Mouse (Mus musculus): ENCODE measurements around the gene Pofut2. TPM values are rescaled to one million over a fixed set of nuclear protein-coding genes. Genes with fewer than 3 reads are reported as not detected.

Pofut2 gene
- polyA plus RNA-seq, 1 experiment from 2014 or later, result 72.9 TPM

- Histone ChIP-seq H3K36me3 (replicated peaks) (no peaks in the 10 kb centered on the region), H3K27me3 (ENCODE audit: poor library complexity, severe bottlenecking) (no peaks in the 10 kb centered on the region), H3K9me3 (no peaks in the 10 kb centered on the region), H3K4me3 (no peak overlapping the region), H3K27ac (no peak overlapping the region), H3K4me1 (peaks cover 14% of the 10 kb centered on the region)
- DNase-seq (ENCODE audit: extremely low spot score, low spot score), result no peak
- WGBS, result 76% methylated on average over 16 of the region's 16 CpGs
These were observed 21.0 kb upstream of the Pofut2 start for GRCm38 (mm10) chr10:77237795-77238580.

GRCm38 (mm10) chr10:77240764-77241163, 18.3 kb upstream of the Pofut2 start:
- Histone ChIP-seq H3K27ac (no peak overlapping the region), H3K36me3 (replicated peaks) (no peaks in the 10 kb centered on the region), H3K4me1 (peaks cover 4% of the 10 kb centered on the region; the same call in 1 of the 2 replicates), H3K9me3 (no peaks in the 10 kb centered on the region), H3K4me3 (no peak overlapping the region), H3K27me3 (ENCODE audit: poor library complexity, severe bottlenecking) (no peaks in the 10 kb centered on the region)
- WGBS, result 83% methylated on average over 8 of the region's 8 CpGs
- no peak for DNase-seq (ENCODE audit: extremely low spot score, low spot score)

- WGBS, result 89% methylated on average over 3 of the region's 3 CpGs
These were observed 16.6 kb upstream of the Pofut2 start for GRCm38 (mm10) chr10:77242396-77242795.

GRCm38 (mm10) chr10:77242871-77243270, 16.1 kb upstream of the Pofut2 start:
- no peak overlapping the region for H3K4me3 ChIP-seq
- no peak for DNase-seq (ENCODE audit: extremely low spot score, low spot score)
- no peaks in the 10 kb centered on the region for H3K36me3 ChIP-seq (replicated peaks)
- H3K27me3 ChIP-seq (ENCODE audit: poor library complexity, severe bottlenecking), result no peaks in the 10 kb centered on the region
- 92% methylated on average over 14 of the region's 14 CpGs for WGBS
- 0 out of 2 replicates have a peak overlapping the region, but pooled peaks have one; percentile 35 for H3K27ac ChIP-seq
- peaks cover 3% of the 10 kb centered on the region; the same call in 1 of the 2 replicates for H3K4me1 ChIP-seq
- no peaks in the 10 kb centered on the region for H3K9me3 ChIP-seq

More at GRCm38 (mm10) chr10:77242396-77242795, 16.6 kb upstream of the Pofut2 start:
- H3K4me1 ChIP-seq, result peaks cover 4% of the 10 kb centered on the region; the same call in 1 of the 2 replicates
- no peaks in the 10 kb centered on the region for H3K27me3 ChIP-seq (ENCODE audit: poor library complexity, severe bottlenecking)
- H3K27ac ChIP-seq, result no peak overlapping the region
- no peak for DNase-seq (ENCODE audit: extremely low spot score, low spot score)
- no peaks in the 10 kb centered on the region for H3K36me3 ChIP-seq (replicated peaks)
- H3K4me3 ChIP-seq, result no peak overlapping the region
- H3K9me3 ChIP-seq, result no peaks in the 10 kb centered on the region

GRCm38 (mm10) chr10:77243572-77244161, 15.4 kb upstream of the Pofut2 start:
- Histone ChIP-seq H3K36me3 (replicated peaks) (no peaks in the 10 kb centered on the region), H3K4me1 (no peaks in the 10 kb centered on the region), H3K4me3 (no peak overlapping the region), H3K27ac (no peak overlapping the region), H3K27me3 (ENCODE audit: poor library complexity, severe bottlenecking) (no peaks in the 10 kb centered on the region), H3K9me3 (no peaks in the 10 kb centered on the region)
- no peak for DNase-seq (ENCODE audit: extremely low spot score, low spot score)
- WGBS, result 78% methylated on average over 11 of the region's 11 CpGs

GRCm38 (mm10) chr10:77244777-77245176, 14.2 kb upstream of the Pofut2 start:
- Histone ChIP-seq H3K27me3 (ENCODE audit: poor library complexity, severe bottlenecking) (no peaks in the 10 kb centered on the region), H3K4me3 (no peak overlapping the region), H3K36me3 (replicated peaks) (no peaks in the 10 kb centered on the region), H3K4me1 (no peaks in the 10 kb centered on the region), H3K27ac (no peak overlapping the region), H3K9me3 (no peaks in the 10 kb centered on the region)
- DNase-seq (ENCODE audit: extremely low spot score, low spot score), result no peak
- 94% methylated on average over 6 of the region's 6 CpGs for WGBS

GRCm38 (mm10) chr10:77247048-77247447, 12.0 kb upstream of the Pofut2 start:
- H3K4me3 ChIP-seq, result no peak overlapping the region
- WGBS, result 92% methylated on average over 5 of the region's 5 CpGs
- H3K9me3 ChIP-seq, result no peaks in the 10 kb centered on the region
- H3K36me3 ChIP-seq (replicated peaks), result no peaks in the 10 kb centered on the region
- peaks cover 9% of the 10 kb centered on the region for H3K4me1 ChIP-seq
- no peaks in the 10 kb centered on the region for H3K27me3 ChIP-seq (ENCODE audit: poor library complexity, severe bottlenecking)
- no peak overlapping the region; the same call in 1 of the 2 replicates for H3K27ac ChIP-seq
- DNase-seq (ENCODE audit: extremely low spot score, low spot score), result no peak

- no peaks in the 10 kb centered on the region for H3K27me3 ChIP-seq (ENCODE audit: poor library complexity, severe bottlenecking)
- H3K36me3 ChIP-seq (replicated peaks), result no peaks in the 10 kb centered on the region
- no peak overlapping the region for H3K4me3 ChIP-seq
- 90% methylated on average over 7 of the region's 7 CpGs for WGBS
- 0 out of 2 replicates have a peak overlapping the region, but pooled peaks have one; percentile 25 for H3K27ac ChIP-seq
- DNase-seq (ENCODE audit: extremely low spot score, low spot score), result no peak
- peaks cover 16% of the 10 kb centered on the region for H3K4me1 ChIP-seq
- no peaks in the 10 kb centered on the region for H3K9me3 ChIP-seq
These were observed 11.3 kb upstream of the Pofut2 start for GRCm38 (mm10) chr10:77247707-77248106.

- Histone ChIP-seq H3K9me3 (no peaks in the 10 kb centered on the region), H3K27me3 (ENCODE audit: poor library complexity, severe bottlenecking) (no peaks in the 10 kb centered on the region; the same call in 1 of the 2 replicates), H3K27ac (peak overlapping the region; percentile 80; the same call in 1 of the 2 replicates), H3K4me3 (no peak overlapping the region), H3K4me1 (peaks cover 44% of the 10 kb centered on the region), H3K36me3 (replicated peaks) (no peaks in the 10 kb centered on the region)
- no peak for DNase-seq (ENCODE audit: extremely low spot score, low spot score)
- WGBS, result 70% methylated on average over 18 of the region's 18 CpGs
These were observed 7.7 kb upstream of the Pofut2 start for GRCm38 (mm10) chr10:77251223-77251783.

GRCm38 (mm10) chr10:77251784-77252539, 7.1 kb upstream of the Pofut2 start:
- Histone ChIP-seq H3K36me3 (replicated peaks) (no peaks in the 10 kb centered on the region), H3K4me1 (peaks cover 47% of the 10 kb centered on the region), H3K9me3 (no peaks in the 10 kb centered on the region), H3K27ac (peak overlapping the region; percentile 80), H3K27me3 (ENCODE audit: poor library complexity, severe bottlenecking) (no peaks in the 10 kb centered on the region; the same call in 1 of the 2 replicates), H3K4me3 (no peak overlapping the region)
- no peak for DNase-seq (ENCODE audit: extremely low spot score, low spot score)
- 81% methylated on average over 18 of the region's 18 CpGs for WGBS

GRCm38 (mm10) chr10:77252790-77253189, 6.2 kb upstream of the Pofut2 start:
- Histone ChIP-seq H3K27me3 (ENCODE audit: poor library complexity, severe bottlenecking) (no peaks in the 10 kb centered on the region; the same call in 1 of the 2 replicates), H3K9me3 (no peaks in the 10 kb centered on the region), H3K27ac (peak overlapping the region; percentile 80), H3K4me1 (peaks cover 47% of the 10 kb centered on the region), H3K36me3 (replicated peaks) (no peaks in the 10 kb centered on the region), H3K4me3 (no peak overlapping the region)
- peak; percentile 87 for DNase-seq (ENCODE audit: extremely low spot score, low spot score)
- WGBS, result under 1% methylated on average over 4 of the region's 4 CpGs

- no peaks in the 10 kb centered on the region for H3K9me3 ChIP-seq
- no peaks in the 10 kb centered on the region for H3K36me3 ChIP-seq (replicated peaks)
- DNase-seq (ENCODE audit: extremely low spot score, low spot score), result no peak
- no peaks in the 10 kb centered on the region; the same call in 1 of the 2 replicates for H3K27me3 ChIP-seq (ENCODE audit: poor library complexity, severe bottlenecking)
- H3K27ac ChIP-seq, result no peak overlapping the region
- peaks cover 62% of the 10 kb centered on the region for H3K4me1 ChIP-seq
- 70% methylated on average over 3 of the region's 3 CpGs for WGBS
- no peak overlapping the region for H3K4me3 ChIP-seq
These were observed 3.8 kb upstream of the Pofut2 start for GRCm38 (mm10) chr10:77255231-77255630.

All from forebrain, embryonic 10.5 days (tissue).